Mouse (Mus musculus) forebrain, embryonic 15.5 days (tissue): ENCODE measurements around the gene Ago3. TPM values are rescaled to one million over a fixed set of nuclear protein-coding genes. Genes with fewer than 3 reads are reported as not detected.

ENCODE experiments used
- ATAC-seq: fragments of 200-750 bp; cut with Nextera tagmentation; replicated peaks from 2 replicates; pipeline ENCODE4 v1.8.0; 2017; ENCODE audit warnings: mild to moderate bottlenecking, moderate TSS enrichment, moderate library complexity
- H3K27ac ChIP-seq: fragments of 300-500 bp; sonication (generic); replicated peaks from 2 replicates; pipeline ENCODE4 v1.5.1; 2015; ENCODE audit warnings: mild to moderate bottlenecking, inconsistent platforms
- H3K27me3 ChIP-seq: fragments of 300-500 bp; sonication (generic); 2 replicates; pipeline ENCODE4 v1.6.1; 2015; ENCODE audit warnings: inconsistent platforms
- H3K36me3 ChIP-seq: fragments of 300-500 bp; sonication (generic); 2 replicates; pipeline ENCODE4 v1.6.1; 2015; ENCODE audit warnings: mild to moderate bottlenecking, inconsistent platforms
- H3K4me1 ChIP-seq: fragments of 300-500 bp; sonication (generic); 2 replicates; pipeline ENCODE4 v1.6.1; 2015; ENCODE audit warnings: inconsistent platforms
- H3K4me2 ChIP-seq: fragments of 300-500 bp; sonication (generic); replicated peaks from 2 replicates; pipeline ENCODE4 v1.6.1; 2015; ENCODE audit warnings: mild to moderate bottlenecking, inconsistent platforms
- H3K4me3 ChIP-seq: fragments of 300-500 bp; sonication (generic); 2 replicates; pipeline ENCODE4 v1.5.1; 2015; ENCODE audit warnings: mild to moderate bottlenecking, inconsistent platforms
- H3K9ac ChIP-seq: fragments of 300-500 bp; sonication (generic); replicated peaks from 2 replicates; pipeline ENCODE4 v1.6.1; 2015; ENCODE audit warnings: mild to moderate bottlenecking, inconsistent platforms
- H3K9me3 ChIP-seq: fragments of 300-500 bp; sonication (generic); 2 replicates; pipeline ENCODE4 v1.6.1; 2016; ENCODE audit warnings: inconsistent platforms
- WGBS: fragments of 180-500 bp; shearing (Covaris S2); methylation state at CpG from one replicate; pipeline ENCODE4 v1.1.7; 2015; ENCODE audit warnings: mixed read lengths; 5-methylcytosine and 5-hydroxymethylcytosine counted together
- polyA plus RNA-seq: library from polyadenylated mRNA; unstranded; fragments of >200 nt; fragmentation: Nextera tagmentation; extraction: Ambion mirVana; gene quantifications from 2 replicates; pipeline ENCODE4 v1.2.1, GENCODE M21; 2015

Ago3 gene
- polyA plus RNA-seq, 1 experiment from 2014 or later = 16.3 TPM

- Histone ChIP-seq H3K36me3 (peaks cover 87% of the 10 kb centered on the region), H3K9ac (no peak overlapping the region), H3K4me1 (no peaks in the 10 kb centered on the region), H3K4me2 (no peak overlapping the region), H3K27ac (no peak overlapping the region), H3K4me3 (no peak overlapping the region), H3K27me3 (no peaks in the 10 kb centered on the region), H3K9me3 (no peaks in the 10 kb centered on the region)
- WGBS = 85% methylated on average over 5 of the region's 5 CpGs
- no peak for ATAC-seq
These were observed 25.3 kb upstream of the Ago3 start for GRCm38 (mm10) chr4:126454547-126455254.

DNA sequence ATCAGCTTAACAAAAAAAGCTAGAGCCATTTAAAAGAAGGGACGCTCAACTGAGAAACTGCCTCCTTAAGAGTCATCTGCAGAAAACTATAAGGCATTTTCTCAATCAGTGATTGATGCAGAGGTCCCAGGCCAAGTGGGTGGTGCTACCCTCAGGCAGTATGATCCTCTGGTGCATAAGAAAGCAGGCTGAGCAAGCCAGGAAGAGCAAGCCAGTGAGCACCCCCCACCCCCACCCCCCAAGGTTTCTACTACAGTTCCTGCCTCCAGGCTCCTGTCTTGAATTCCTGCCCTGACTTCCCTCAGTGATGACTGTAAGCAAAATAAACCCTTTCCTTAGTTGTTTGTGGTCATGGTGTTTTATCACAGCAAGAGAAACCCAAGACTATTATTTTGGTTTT, 20.9 kb upstream of the Ago3 start:
- no peak overlapping the region for H3K9ac ChIP-seq
- H3K4me2 ChIP-seq = no peak overlapping the region
- no peaks in the 10 kb centered on the region for H3K27me3 ChIP-seq
- H3K9me3 ChIP-seq = no peaks in the 10 kb centered on the region
- no peak for ATAC-seq
- no peak overlapping the region for H3K4me3 ChIP-seq
- no peaks in the 10 kb centered on the region for H3K4me1 ChIP-seq
- H3K27ac ChIP-seq = no peak overlapping the region
- H3K36me3 ChIP-seq = peaks cover 83% of the 10 kb centered on the region
- 93% methylated on average over 1 of the region's 1 CpGs for WGBS

DNA sequence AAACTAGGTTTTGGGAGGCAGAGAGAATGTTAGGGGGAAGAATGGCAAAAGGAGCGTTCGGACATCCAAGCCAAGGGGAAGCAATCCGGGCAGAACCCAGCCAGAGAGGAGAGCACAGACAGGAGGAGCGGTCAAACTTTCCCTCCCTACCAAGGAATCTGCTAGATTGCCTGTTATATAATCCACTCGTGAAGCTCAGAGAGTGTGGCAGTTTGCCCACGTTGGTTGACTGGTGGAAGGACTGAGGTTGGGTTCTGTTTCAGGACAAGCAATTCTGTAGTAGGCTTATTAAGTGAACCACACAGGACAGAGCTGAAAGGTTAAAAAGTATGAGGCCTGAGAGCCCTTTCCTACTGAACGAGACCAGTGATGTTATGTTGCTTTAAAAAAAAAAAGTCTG, 17.8 kb upstream of the Ago3 start:
- Histone ChIP-seq H3K4me3 (no peak overlapping the region), H3K4me2 (no peak overlapping the region), H3K9me3 (no peaks in the 10 kb centered on the region), H3K4me1 (no peaks in the 10 kb centered on the region), H3K9ac (no peak overlapping the region), H3K36me3 (peaks cover 84% of the 10 kb centered on the region), H3K27ac (no peak overlapping the region), H3K27me3 (no peaks in the 10 kb centered on the region)
- ATAC-seq = no peak
- 89% methylated on average over 7 of the region's 7 CpGs for WGBS

GRCm38 (mm10) chr4:126444528-126444927, 15.2 kb upstream of the Ago3 start:
- no peak overlapping the region for H3K4me2 ChIP-seq
- ATAC-seq = no peak
- H3K4me3 ChIP-seq = no peak overlapping the region
- H3K27me3 ChIP-seq = no peaks in the 10 kb centered on the region
- H3K27ac ChIP-seq = no peak overlapping the region
- 88% methylated on average over 3 of the region's 3 CpGs for WGBS
- no peak overlapping the region for H3K9ac ChIP-seq
- H3K4me1 ChIP-seq = no peaks in the 10 kb centered on the region
- H3K36me3 ChIP-seq = peaks cover 85% of the 10 kb centered on the region
- H3K9me3 ChIP-seq = no peaks in the 10 kb centered on the region

DNA sequence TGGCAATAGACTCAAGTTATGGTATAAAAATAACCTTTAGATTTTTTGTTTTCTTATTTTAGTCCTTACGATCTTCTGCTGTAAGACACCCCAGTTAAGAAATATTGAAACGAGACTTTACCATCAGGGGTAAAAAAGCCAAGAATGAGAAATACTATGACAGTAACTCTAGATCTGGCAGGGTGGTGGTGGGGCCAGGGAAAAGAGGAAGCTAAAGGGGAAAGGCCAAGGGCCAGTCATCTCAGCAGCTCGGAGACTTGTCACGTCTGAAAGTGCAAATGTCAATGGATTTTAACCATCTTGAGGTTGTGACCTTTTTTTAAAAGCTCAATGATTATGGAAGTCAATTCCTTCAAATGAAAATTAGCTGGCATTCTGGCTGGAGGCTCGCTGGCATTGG, 8.9 kb upstream of the Ago3 start:
- 80% methylated on average over 5 of the region's 5 CpGs for WGBS

DNA sequence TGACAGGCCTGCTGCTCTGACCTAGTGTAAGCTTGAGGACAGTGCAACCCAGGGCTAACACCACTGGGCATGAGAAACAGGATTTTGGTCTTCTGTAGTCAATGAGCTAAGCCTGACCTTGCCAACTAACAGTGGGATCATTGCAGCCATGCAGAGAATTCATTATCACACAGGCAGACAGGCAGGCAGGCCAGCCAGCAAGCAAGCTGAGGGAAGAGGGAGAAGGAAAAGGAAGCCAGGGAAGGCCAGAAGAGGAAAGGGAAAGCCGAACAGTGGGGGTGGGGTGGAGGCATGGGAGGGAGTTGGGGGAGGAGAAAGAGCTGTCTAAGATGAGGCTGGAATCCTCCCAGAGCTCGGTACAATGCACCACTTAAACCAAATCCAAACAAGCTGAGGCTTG, 6.9 kb upstream of the Ago3 start:
- Histone ChIP-seq H3K27ac (no peak overlapping the region), H3K27me3 (no peaks in the 10 kb centered on the region), H3K9me3 (no peaks in the 10 kb centered on the region), H3K4me3 (no peak overlapping the region), H3K36me3 (peaks cover 66% of the 10 kb centered on the region), H3K9ac (no peak overlapping the region), H3K4me2 (no peak overlapping the region), H3K4me1 (no peaks in the 10 kb centered on the region)
- no peak for ATAC-seq
- 71% methylated on average over 2 of the region's 2 CpGs for WGBS

More for the DNA sequence above, 8.9 kb upstream of the Ago3 start:
- no peak overlapping the region for H3K9ac ChIP-seq
- H3K4me3 ChIP-seq = no peak overlapping the region
- peaks cover 84% of the 10 kb centered on the region for H3K36me3 ChIP-seq
- no peaks in the 10 kb centered on the region for H3K27me3 ChIP-seq
- no peak for ATAC-seq
- no peaks in the 10 kb centered on the region for H3K9me3 ChIP-seq
- H3K4me2 ChIP-seq = no peak overlapping the region
- no peaks in the 10 kb centered on the region for H3K4me1 ChIP-seq
- H3K27ac ChIP-seq = no peak overlapping the region

DNA sequence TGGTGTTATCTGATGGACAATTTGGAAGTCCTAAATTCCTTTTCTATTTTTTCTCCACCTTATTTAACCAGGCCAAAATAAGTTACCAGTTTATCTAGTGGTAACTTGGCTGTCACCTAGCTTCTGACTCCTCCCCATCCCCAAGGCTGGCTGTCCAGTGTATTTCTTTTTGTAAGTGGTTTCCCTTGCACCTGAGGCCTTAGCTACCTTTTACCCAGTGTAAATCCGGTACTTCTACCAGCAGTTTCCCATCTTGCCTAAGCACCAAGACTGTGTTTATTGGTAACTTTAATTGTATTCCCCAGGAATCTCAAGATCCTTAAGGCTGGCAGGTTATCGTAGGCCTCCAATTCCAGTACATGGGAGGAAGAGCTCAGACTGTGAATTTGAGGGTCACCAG, 4.7 kb upstream of the Ago3 start:
- Histone ChIP-seq H3K36me3 (peaks cover 44% of the 10 kb centered on the region), H3K4me2 (no peak overlapping the region), H3K4me1 (0 out of 2 replicates have a peak, but pooled peaks cover 3% of the 10 kb centered on the region), H3K9me3 (no peaks in the 10 kb centered on the region), H3K27me3 (no peaks in the 10 kb centered on the region), H3K4me3 (no peak overlapping the region), H3K9ac (no peak overlapping the region), H3K27ac (no peak overlapping the region)
- WGBS = 97% methylated on average over 2 of the region's 2 CpGs
- ATAC-seq = no peak

DNA sequence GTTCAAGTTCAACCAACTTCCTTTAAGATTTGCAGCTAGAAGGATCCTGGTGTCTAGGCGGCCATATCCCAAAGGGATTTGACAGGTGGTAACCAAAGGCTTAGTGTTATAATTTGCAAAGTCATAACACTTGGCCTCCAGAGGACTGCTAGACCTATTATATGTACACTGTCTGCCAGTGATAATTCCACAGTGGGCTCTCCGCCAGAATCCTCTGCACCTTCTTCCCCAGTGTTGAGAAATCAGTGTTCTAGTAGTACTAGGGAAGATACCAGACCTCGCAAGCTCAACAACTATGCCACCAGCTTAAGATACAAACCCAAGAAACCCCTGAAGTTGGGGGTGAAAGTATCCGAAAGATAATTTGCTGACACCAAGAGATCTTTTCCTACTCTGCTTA, 3.8 kb upstream of the Ago3 start:
- WGBS = 91% methylated on average over 4 of the region's 4 CpGs
- no peak overlapping the region for H3K4me3 ChIP-seq
- no peak for ATAC-seq
- no peak overlapping the region for H3K27ac ChIP-seq
- peaks cover 11% of the 10 kb centered on the region for H3K4me1 ChIP-seq
- no peaks in the 10 kb centered on the region for H3K9me3 ChIP-seq
- no peak overlapping the region for H3K9ac ChIP-seq
- H3K27me3 ChIP-seq = no peaks in the 10 kb centered on the region
- H3K36me3 ChIP-seq = peaks cover 35% of the 10 kb centered on the region
- no peak overlapping the region for H3K4me2 ChIP-seq

DNA sequence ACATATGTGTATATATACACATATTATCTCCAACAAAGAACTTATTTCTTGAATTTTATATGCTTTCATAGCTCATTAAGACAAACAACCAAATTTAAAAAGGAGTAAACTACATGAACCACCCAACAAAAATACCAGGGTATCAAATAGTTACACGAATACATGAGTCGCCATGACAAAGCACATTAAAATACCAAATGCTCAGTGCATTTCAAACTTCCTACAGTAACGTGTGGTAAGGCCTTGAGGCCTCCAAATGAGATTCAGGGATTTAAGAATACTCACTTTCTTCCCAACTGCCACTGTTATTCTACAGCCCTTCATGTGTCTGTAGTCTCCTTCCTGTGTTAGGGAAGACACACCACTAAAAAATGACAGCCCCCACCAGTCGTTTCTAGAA, 2.4 kb upstream of the Ago3 start:
- 79% methylated on average over 4 of the region's 4 CpGs for WGBS
- no peak overlapping the region for H3K9ac ChIP-seq
- no peak overlapping the region for H3K4me2 ChIP-seq
- H3K27me3 ChIP-seq = no peaks in the 10 kb centered on the region
- peaks cover 13% of the 10 kb centered on the region for H3K4me1 ChIP-seq
- no peaks in the 10 kb centered on the region for H3K9me3 ChIP-seq
- no peak for ATAC-seq
- H3K4me3 ChIP-seq = no peak overlapping the region
- H3K27ac ChIP-seq = no peak overlapping the region
- H3K36me3 ChIP-seq = peaks cover 22% of the 10 kb centered on the region

GRCm38 (mm10) chr4:126428682-126429346, 542 bp downstream of the Ago3 start:
- H3K4me3 ChIP-seq = peak overlapping the region; percentile 99
- H3K4me1 ChIP-seq = peaks cover 13% of the 10 kb centered on the region
- H3K9me3 ChIP-seq = no peaks in the 10 kb centered on the region
- WGBS = 1% methylated on average over 24 of the region's 24 CpGs
- H3K9ac ChIP-seq = peak overlapping the region; percentile 91
- peak; percentile 75 for ATAC-seq
- H3K36me3 ChIP-seq = no peaks in the 10 kb centered on the region
- H3K27ac ChIP-seq = peak overlapping the region; percentile 90
- no peaks in the 10 kb centered on the region for H3K27me3 ChIP-seq
- peak overlapping the region; percentile 94 for H3K4me2 ChIP-seq

- no peaks in the 10 kb centered on the region for H3K27me3 ChIP-seq
- H3K4me2 ChIP-seq = no peak overlapping the region
- H3K4me3 ChIP-seq = no peak overlapping the region
- H3K9me3 ChIP-seq = no peaks in the 10 kb centered on the region
- no peak for ATAC-seq
- no peak overlapping the region for H3K9ac ChIP-seq
- peaks cover 9% of the 10 kb centered on the region for H3K4me1 ChIP-seq
- H3K27ac ChIP-seq = no peak overlapping the region
- WGBS = 85% methylated on average over 2 of the region's 2 CpGs
- no peaks in the 10 kb centered on the region for H3K36me3 ChIP-seq
These were observed 5.5 kb downstream of the Ago3 start for GRCm38 (mm10) chr4:126423866-126424265.

GRCm38 (mm10) chr4:126415707-126416106, 13.6 kb downstream of the Ago3 start:
- no peak for ATAC-seq
- H3K27me3 ChIP-seq = no peaks in the 10 kb centered on the region
- no peak overlapping the region for H3K9ac ChIP-seq
- H3K4me1 ChIP-seq = no peaks in the 10 kb centered on the region
- peaks cover 4% of the 10 kb centered on the region; the same call in 1 of the 2 replicates for H3K36me3 ChIP-seq
- no peak overlapping the region for H3K4me2 ChIP-seq
- H3K9me3 ChIP-seq = no peaks in the 10 kb centered on the region
- no peak overlapping the region for H3K4me3 ChIP-seq
- no peak overlapping the region for H3K27ac ChIP-seq

- H3K4me1 ChIP-seq = no peaks in the 10 kb centered on the region
- no peak overlapping the region for H3K9ac ChIP-seq
- H3K4me3 ChIP-seq = no peak overlapping the region
- no peak overlapping the region for H3K4me2 ChIP-seq
- H3K27ac ChIP-seq = no peak overlapping the region
- H3K36me3 ChIP-seq = peaks cover 4% of the 10 kb centered on the region; the same call in 1 of the 2 replicates
- WGBS = 94% methylated on average over 3 of the region's 3 CpGs
- ATAC-seq = no peak
- no peaks in the 10 kb centered on the region for H3K9me3 ChIP-seq
- H3K27me3 ChIP-seq = no peaks in the 10 kb centered on the region
These were observed 16.8 kb downstream of the Ago3 start for GRCm38 (mm10) chr4:126412526-126412925.
